Mouse (Mus musculus): ENCODE results near the gene Dglucy. TPM values are rescaled to one million over a fixed set of nuclear protein-coding genes. Genes with fewer than 3 reads are reported as not detected.
"Not testable (repeated sequence)": the region's sequence is repeated elsewhere in the genome, so short reads cannot be mapped to it uniquely, and the experiment has no call there.

Dglucy gene
- total RNA-seq, 2 experiments from 2014 or later = 6.1 to 8.3 TPM

DNA sequence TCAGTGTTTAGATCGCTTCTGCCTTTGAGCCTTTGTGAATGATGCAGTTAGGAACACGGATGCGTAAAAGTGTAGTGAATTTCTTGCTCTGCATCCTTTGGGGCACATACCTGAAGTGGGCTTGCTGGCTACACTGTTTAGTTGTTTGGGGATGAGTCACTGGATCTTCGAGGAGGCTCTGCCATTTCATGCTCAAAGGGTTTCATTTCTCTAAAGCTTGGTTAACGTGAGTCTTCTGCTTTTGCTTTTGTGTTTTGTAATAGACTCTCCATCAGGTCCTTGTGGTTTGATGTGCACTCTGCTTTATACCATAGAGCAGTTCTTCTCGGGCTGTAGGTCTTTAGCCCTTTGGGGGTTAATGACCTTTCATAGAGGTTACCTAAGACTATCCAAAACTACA is 12.6 kb downstream of the Dglucy start:
- DNase-seq (ENCODE audit: low spot score in 2 of 2) = no peak

DNA sequence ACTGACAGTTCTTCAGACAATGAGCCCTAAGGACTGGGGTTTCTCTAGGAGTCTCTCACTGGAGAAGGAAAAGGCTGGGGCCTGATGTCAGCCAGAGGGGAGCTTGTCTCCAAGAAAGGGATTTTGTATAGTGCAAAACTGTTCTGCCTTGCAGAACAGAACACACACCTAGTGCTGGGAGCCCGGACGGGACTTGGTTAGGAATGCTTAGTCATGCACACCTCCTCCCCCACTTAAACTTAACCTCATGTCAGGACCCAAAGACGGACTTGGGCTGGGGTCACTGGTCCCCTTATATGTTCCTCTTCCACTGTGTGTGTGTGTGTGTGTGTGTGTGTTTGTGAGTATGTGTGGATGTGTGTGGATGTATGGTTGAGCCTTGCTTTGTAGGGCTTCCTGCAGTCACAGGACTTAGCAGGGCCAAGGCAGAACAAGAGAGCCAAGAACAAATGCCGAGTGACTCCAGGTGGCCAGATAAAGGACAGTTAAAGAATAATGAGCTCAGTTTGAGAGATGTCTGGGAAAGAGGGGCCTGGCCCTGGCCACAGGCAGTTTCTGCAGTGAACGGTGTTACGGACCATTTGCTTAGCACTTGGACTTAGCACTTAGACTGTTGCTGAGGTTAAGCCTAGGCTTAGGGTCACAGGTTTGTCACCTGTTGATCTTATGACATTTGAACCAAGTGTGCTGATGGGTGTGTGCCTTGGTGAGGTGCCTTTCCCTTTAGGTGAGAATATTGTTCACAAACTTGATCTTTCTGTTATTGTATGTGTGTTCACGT is 15.8 kb downstream of the Dglucy start:
- DNase-seq (ENCODE audit: low spot score in 2 of 2) = no peak
- no peak overlapping the region for H3K4me3 ChIP-seq
- TF ChIP-seq CTCF (conservative IDR thresholded peaks at IDR 0.05) = no peak
- H3K27ac ChIP-seq = no peak overlapping the region

More for the DNA sequence above, 12.6 kb downstream of the Dglucy start:
- Histone ChIP-seq H3K4me3 (no peak overlapping the region), H3K27ac (no peak overlapping the region)
- TF ChIP-seq CTCF (conservative IDR thresholded peaks at IDR 0.05) = no peak

DNA sequence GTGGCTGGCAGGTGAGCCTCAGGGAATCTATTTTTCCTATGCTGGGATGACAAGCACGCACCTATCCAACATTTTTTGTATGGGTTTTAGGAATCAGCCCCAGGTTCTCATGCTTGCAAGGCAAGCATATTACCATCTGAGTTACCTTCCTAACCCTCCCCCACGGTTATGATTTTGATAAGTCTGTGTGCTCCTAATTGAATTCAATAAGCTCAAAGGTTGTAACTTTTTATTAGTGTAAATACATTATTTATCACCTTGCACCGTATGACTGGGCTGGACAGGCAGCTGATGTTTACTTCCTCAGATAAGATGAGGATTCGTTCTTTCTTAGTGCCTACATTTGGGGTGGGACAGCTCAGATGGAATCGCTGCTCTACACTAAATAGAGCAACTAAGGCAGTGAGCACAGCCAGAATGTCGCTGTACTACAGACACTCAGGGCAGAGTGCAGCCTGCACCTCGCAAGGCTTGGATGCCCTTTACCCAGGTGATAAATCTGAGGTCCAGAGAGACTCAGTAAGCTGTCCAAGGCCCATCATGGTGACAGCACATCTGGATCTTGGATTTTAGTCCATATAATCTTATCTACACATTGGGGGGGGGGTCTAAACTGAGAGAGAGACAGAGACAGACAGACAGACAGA is 16.7 kb downstream of the Dglucy start:
- no peak for TF ChIP-seq CTCF (conservative IDR thresholded peaks at IDR 0.05)
- no peak overlapping the region for H3K4me3 ChIP-seq
- H3K27ac ChIP-seq = no peak overlapping the region
- no peak for DNase-seq (ENCODE audit: low spot score in 2 of 2)

DNA sequence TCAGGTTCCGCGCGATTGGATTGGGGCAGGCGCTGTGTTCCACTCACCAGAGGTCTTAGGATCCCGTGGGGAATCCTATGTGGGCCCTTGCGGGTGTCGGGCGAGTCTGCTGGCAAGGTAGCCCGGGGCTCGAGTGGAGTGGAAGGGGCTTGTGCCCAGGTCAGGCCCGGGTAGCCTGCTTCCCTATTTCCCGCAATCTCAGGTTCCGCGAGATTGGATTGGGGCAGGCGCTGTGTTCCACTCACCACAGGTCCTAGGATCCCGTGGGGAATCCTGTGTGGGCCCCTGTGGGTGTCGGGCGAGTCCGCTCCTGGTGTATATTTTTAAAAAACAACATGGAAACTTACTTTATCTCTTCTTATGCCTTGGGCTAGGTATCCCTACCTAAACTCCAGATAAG is 24.5 kb downstream of the Dglucy start:
- not testable (repeated sequence) for H3K4me3 ChIP-seq; DNase-seq (ENCODE audit: low spot score in 2 of 2); H3K27ac ChIP-seq

DNA sequence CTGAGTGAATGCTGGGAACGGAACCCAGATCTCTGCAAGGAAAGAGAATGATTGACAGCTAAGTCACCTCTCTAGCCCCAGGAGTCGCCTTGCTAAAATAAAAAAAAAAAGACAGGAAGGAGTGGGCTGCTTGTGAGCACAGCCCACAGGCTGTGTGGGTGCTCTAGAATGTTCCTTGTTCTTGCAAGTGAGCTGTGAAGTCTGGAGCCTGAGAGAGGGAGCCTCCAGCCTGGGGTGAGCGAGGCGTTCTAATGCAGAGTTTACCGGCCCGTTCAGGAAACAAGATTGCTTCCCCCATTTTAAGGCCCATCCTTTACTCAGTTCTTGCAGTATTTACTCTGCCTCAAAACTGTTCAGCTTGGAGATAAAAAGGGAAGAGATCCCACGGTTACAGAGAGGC is 28.4 kb downstream of the Dglucy start:
- DNase-seq (ENCODE audit: low spot score in 2 of 2) = no peak
- TF ChIP-seq CTCF (conservative IDR thresholded peaks at IDR 0.05) = no peak
- no peak overlapping the region for H3K27ac ChIP-seq
- H3K4me3 ChIP-seq = no peak overlapping the region

DNA sequence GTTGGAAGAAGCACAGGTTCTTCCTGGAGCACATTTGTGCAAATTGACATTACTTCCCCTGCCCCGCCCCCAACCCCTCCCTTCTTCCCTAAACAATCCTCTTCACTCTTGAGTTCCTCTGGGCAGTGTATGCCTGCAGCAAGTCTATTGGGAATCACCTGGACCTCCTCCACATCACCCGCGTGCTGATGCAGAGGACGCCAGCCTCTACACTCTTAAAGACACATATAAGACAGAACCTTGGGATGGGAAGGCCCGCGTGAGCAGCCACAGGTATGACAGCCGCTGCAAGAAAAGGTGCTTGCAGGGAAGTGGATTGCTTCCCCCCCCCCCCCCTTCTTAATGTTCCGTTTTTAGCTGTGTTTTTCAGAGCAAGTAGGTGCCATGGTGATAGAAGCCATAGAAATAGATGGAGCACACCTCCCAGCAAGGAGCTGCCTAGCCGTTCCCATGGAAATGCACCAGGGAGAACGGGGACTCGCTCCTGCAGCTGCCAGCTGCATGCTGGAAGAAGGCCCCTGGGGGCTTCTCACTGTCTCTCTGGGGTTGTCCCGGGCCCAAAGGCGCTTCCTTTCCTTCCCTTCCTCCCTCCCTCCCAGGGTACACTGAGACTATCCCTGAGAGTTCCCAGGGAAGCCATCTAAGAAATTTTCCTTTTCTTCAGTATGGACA is 29.9 kb downstream of the Dglucy start:
- H3K4me3 ChIP-seq = no peak overlapping the region
- peak; percentile 33 to 49 for DNase-seq (ENCODE audit: low spot score in 2 of 2)
- TF ChIP-seq CTCF (conservative IDR thresholded peaks at IDR 0.05) = no peak
- H3K27ac ChIP-seq = peak overlapping the region; percentile 74

DNA sequence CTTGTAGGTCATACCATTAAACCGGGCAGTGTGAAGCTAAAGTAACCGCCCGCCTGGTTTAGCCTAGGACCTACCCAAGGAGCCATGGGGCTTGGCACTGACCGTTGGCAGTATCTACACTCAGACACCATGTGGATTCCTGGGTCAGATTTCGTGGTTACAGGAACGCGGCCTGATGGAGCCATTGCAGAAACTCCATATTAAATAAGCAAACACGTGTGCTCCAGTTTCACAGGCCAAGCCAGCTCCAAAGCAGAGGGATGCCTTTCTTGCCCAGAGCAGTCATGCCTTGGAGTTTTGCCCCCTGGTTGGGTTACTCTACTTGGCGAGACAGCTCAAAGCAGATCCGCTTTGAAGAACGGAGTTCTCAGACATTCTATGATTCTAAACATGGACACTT is 31.7 kb downstream of the Dglucy start:
- no peak overlapping the region for H3K4me3 ChIP-seq
- no peak for TF ChIP-seq CTCF (conservative IDR thresholded peaks at IDR 0.05)
- no peak for DNase-seq (ENCODE audit: low spot score in 2 of 2)

DNA sequence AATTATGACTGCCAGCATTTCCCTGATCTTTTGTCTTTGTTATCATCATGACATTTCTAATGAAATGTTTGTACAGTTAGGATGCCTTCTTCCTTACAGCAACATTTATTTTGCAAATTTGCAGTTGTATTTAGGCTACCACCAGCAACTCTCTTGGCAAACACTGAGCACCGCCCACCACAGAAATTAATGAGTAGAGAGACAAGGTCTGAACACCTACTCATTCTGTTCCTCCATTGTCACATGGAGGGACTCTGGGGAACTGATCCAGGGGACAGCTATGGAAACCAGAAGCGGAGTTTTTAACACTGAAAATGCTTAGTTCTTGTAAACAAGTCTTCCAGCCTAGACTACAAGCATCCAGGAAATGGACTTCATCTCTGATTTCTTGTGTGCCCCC is 35.0 kb downstream of the Dglucy start:
- DNase-seq (ENCODE audit: low spot score in 2 of 2) = peak; percentile 33 to 70
- TF ChIP-seq CTCF (conservative IDR thresholded peaks at IDR 0.05) = no peak
- peak overlapping the region; percentile 36; the same call in 1 of the 2 replicates for H3K27ac ChIP-seq
- no peak overlapping the region for H3K4me3 ChIP-seq

More for the DNA sequence above, 31.7 kb downstream of the Dglucy start:
- no peak overlapping the region for H3K27ac ChIP-seq

DNA sequence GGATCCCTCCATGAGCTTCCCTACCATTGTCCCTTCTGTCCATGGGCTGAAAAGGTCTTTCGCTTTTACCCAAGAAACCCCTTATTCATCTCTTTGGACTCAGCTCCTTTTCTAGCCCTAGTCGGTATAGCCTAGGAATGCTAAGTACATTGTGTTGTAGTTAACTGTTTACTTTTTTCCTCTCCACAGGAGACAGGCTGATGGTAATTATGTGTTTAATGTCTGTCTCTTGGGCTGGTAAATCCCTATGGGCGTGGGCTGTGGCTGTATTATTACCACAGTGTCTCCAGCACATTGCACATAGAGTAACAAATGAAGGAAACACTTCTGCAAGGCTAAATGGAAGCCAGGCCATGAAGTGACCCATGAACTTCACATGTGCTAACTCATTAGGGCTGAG is 35.8 kb downstream of the Dglucy start:
- no peak for DNase-seq (ENCODE audit: low spot score in 2 of 2)
- no peak overlapping the region for H3K4me3 ChIP-seq
- peak overlapping the region; percentile 10; the same call in 1 of the 2 replicates for H3K27ac ChIP-seq
- TF ChIP-seq CTCF (conservative IDR thresholded peaks at IDR 0.05) = no peak

DNA sequence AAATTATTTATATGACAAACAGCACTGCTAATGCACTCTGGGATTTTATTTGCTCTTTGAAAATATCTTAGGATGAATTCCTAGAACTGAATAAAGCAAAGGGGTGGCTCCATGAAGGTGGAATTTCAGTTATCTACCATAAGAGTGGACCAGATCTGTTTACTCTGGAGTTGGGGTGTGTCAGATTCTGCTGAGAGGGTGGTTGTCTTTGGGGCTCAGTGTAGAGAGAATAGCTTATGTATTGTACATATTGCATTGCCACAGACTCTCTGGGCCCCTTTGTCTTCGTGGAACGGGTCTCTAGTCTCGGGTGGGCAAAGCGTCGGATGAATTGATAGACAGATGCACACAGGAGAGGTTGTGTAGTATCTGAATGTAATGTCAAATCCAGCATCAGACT is 38.0 kb downstream of the Dglucy start:
- Histone ChIP-seq H3K4me3 (no peak overlapping the region), H3K27ac (no peak overlapping the region)
- no peak for DNase-seq (ENCODE audit: low spot score in 2 of 2)
- TF ChIP-seq CTCF (conservative IDR thresholded peaks at IDR 0.05) = no peak

DNA sequence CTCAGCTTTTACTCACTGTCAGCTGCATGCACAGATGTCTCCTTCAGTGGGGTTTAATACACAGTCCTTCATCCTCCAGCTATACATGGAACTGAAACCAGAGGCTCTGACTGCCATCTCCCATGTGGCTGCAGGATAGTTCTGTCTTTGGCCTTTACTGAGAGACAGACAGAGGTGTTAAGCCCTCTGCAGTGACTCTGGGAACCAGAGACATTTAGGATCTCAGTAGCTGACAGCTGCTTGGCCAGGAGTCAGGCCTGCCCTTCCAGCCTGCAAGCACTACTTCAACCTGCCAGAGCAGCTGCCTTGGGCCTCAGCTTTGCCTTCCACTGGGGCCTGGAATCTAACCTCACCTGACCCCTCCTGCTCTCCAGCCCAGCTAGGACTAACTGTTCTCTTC is 41.1 kb downstream of the Dglucy start:
- Histone ChIP-seq H3K27ac (no peak overlapping the region), H3K4me3 (no peak overlapping the region)
- TF ChIP-seq CTCF (conservative IDR thresholded peaks at IDR 0.05) = no peak
- no peak for DNase-seq (ENCODE audit: low spot score in 2 of 2)

DNA sequence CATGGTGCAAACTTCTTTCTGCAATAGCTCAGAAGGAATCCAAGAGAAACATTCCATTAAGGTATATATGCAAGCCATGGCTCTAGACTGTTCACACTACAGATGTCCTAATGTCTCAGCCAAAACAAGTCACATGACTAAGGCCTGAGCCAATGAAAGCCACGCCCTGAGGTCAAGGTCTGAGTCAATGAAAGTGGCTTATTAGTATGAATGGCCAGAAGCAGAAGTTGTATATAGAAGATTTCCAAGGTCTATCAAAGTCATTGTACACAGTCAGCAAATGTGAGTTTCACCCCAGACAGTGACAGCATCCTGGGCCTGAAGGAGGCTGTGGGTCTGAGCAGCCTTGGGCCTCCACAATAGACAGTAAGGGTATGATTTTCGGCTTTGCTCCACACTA is 52.2 kb downstream of the Dglucy start:
- TF ChIP-seq CTCF (conservative IDR thresholded peaks at IDR 0.05) = no peak
- Histone ChIP-seq H3K4me3 (no peak overlapping the region), H3K27ac (no peak overlapping the region)
- no peak for DNase-seq (ENCODE audit: low spot score in 2 of 2)

DNA sequence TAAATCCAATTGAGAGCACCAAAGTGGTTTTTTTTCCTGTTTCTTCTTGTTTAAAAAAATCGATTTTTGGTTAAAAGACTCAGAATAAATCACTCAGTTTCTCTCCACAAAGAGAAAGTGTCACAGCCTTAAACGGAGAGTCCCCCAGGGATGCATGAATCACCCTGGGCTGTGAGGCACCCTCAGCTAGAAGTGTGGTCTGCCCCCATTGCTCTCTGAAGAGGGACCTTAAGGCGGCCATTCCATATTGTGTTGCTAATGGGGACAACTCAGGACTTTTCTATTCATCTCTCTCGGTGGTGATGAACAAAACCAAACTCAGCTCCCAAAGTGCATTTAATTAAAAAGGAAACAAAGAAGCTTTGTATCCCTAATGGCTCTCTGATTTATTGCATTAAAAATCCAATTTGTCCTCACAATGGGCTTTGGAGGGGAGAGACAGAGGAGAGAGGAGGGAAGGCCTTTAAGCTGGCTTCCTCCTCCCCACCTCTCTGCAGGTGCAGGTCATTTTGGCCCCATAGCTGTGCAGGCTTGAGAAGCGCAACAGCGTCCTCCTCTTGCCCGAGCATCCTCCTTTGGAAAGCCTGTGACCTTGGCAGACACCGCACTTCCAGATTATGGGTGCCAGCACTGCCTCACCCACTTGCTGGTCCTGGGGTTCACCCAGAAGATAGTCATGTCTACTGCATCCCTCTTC is 52.9 kb downstream of the Dglucy start:
- Histone ChIP-seq H3K27ac (no peak overlapping the region), H3K4me3 (no peak overlapping the region)
- DNase-seq (ENCODE audit: low spot score in 2 of 2) = no peak
- no peak for TF ChIP-seq CTCF (conservative IDR thresholded peaks at IDR 0.05)

Measured in layer of hippocampus, adult 2 months (tissue).